Mouse (Mus musculus): Measurements from ENCODE around the gene Kpna2.

DNA sequence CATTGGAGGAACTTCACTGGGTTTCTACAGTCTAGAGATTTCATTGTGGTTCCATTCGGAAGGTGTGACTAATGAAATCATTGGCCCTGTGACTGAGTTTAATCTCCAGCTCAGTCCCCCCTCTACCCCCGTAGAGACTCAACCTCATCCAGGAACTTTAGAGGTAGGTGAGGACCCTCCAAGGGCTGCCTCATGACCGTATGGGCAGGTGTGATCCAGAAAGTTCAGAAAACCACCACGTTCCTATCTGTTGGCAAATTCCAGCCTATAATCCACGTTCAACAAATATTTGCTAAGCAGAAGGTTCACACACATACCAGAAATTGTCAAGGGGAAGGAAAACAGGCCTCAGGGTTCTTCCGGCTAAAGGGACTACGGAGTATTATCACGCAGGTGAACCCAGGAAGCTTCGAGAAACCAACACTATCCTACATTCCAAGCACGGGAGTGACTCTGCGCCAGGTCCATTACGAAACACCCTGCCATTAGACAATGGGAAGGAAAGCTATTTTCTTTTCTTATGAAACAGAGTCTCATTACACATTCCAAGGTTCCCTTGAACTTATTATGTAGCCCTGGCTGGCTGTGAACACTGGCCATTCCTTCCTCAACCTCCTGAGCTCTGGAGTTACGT is 22.8 kb upstream of the Kpna2 start:
- no peak for TF ChIP-seq CTCF (IDR thresholded peaks at IDR 0.05; ENCODE audit: low read depth, low read length)
- TF ChIP-seq POLR2A (IDR thresholded peaks at IDR 0.05; ENCODE audit: borderline replicate concordance, low read depth, low read length) = no peak
